Mouse (Mus musculus) testis, adult 2 months (tissue): ENCODE data around the gene Jund. TPM values are rescaled to one million over a fixed set of nuclear protein-coding genes. Genes with fewer than 3 reads are reported as not detected.

Source experiments
- H3K27ac ChIP-seq: fragments of 200-500 bp; 2 replicates; pipeline ENCODE4 v1.5.1; 2012; ENCODE audit warnings: low read depth, low read length; ENCODE audit not compliant: control insufficient read depth, insufficient read depth
- H3K27me3 ChIP-seq: fragments of 200-500 bp; 2 replicates; pipeline ENCODE4 v1.6.1; 2012; ENCODE audit warnings: mild to moderate bottlenecking, low read length, moderate library complexity; ENCODE audit not compliant: control insufficient read depth, insufficient read depth
- H3K36me3 ChIP-seq: fragments of 200-500 bp; 2 replicates; pipeline ENCODE4 v1.6.1; 2012; ENCODE audit warnings: mild to moderate bottlenecking, low read length; ENCODE audit not compliant: control insufficient read depth, insufficient read depth
- H3K4me1 ChIP-seq: fragments of 200-500 bp; 2 replicates; pipeline ENCODE4 v1.6.1; 2012; ENCODE audit warnings: low read length; ENCODE audit not compliant: control insufficient read depth, insufficient read depth
- H3K4me3 ChIP-seq: fragments of 200-500 bp; 2 replicates; pipeline ENCODE4 v1.5.1; 2012; ENCODE audit warnings: low read depth, mild to moderate bottlenecking, low read length, moderate library complexity, mixed read lengths; ENCODE audit not compliant: control insufficient read depth
- CTCF ChIP-seq: fragments of 200-500 bp; IDR thresholded peaks from 2 replicates; pipeline ENCODE4 v1.5.1; 2012; ENCODE audit warnings: low read depth, mild to moderate bottlenecking, inconsistent platforms, low read length, moderate library complexity; ENCODE audit not compliant: control insufficient read depth, insufficient read depth, insufficient replicate concordance
- POLR2A ChIP-seq: fragments of 200-500 bp; IDR thresholded peaks from 2 replicates; pipeline ENCODE4 v1.6.1; 2012; ENCODE audit warnings: low read depth, mild to moderate bottlenecking, inconsistent platforms, low read length, moderate library complexity; ENCODE audit not compliant: control insufficient read depth
- polyA plus RNA-seq: library from polyadenylated mRNA; depleted of rRNA; stranded (reverse); fragments of >200 nt; gene quantifications from 2 replicates; pipeline ENCODE4 v1.2.3, GENCODE M21; 2012

Gene Jund
- polyA plus RNA-seq, 1 experiment = 79.2 TPM

DNA sequence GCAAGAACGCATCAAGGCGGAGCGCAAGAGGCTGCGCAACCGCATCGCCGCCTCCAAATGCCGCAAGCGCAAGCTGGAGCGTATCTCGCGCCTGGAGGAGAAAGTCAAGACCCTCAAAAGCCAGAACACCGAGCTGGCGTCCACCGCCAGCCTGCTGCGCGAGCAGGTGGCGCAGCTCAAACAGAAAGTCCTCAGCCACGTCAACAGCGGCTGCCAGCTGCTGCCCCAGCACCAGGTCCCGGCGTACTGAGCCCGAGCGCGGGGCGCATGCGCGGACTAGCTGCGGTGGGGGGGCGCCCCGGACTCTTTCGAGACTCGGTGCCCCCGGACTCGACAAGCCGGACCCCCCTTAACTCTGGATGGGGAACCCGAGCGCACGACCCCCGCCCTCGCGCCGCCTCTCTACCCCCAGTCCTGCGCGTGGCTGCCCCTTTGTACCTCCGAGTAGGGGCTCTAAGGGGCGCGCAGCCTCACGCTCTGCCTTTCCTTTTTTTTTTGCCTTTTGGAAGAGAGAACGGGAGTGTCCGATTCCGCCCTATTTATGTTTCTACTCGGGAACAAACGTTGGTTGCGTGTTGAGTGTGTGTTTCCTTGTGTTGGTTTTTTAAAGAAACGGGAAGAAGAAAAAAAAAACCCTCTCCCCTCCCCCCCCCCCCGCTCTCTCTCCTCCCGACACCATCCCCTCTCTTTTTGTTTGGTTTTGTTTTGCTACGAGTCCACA lies 1.2 kb downstream of the Jund start:
- Histone ChIP-seq H3K36me3 (no peaks in the 10 kb centered on the region), H3K27me3 (no peaks in the 10 kb centered on the region), H3K4me3 (peak overlapping the region; percentile 81), H3K4me1 (peaks cover 34% of the 10 kb centered on the region), H3K27ac (peak overlapping the region; percentile 93)
- TF ChIP-seq POLR2A (peak; percentile 71), CTCF (no peak)

DNA sequence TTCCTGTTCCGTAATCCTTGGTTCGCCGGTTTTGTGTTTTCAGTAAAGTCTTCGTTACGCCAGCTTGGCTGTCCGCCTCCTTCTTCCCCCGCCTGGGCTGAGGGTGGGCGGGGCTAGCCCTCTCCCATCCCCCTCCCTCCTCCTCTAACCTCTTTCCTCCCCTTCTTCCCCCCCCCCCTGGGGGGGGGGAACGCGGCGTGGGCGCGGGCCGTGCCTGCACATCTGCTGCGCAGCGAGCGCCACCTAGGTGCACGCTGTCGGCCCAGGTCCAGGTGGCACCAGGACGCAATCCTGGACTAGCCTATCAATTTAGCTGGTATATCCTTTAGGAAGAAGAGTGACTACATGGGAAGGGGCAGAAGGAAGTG lies 1.8 kb downstream of the Jund start:
- Histone ChIP-seq H3K4me3 (peak overlapping the region; percentile 81), H3K27me3 (no peaks in the 10 kb centered on the region), H3K36me3 (no peaks in the 10 kb centered on the region), H3K27ac (no peak overlapping the region), H3K4me1 (peaks cover 28% of the 10 kb centered on the region)
- TF ChIP-seq CTCF = peak; percentile 48; the same call in 1 of the 2 replicates
- peak; percentile 31; the same call in 1 of the 2 replicates for TF ChIP-seq POLR2A

DNA sequence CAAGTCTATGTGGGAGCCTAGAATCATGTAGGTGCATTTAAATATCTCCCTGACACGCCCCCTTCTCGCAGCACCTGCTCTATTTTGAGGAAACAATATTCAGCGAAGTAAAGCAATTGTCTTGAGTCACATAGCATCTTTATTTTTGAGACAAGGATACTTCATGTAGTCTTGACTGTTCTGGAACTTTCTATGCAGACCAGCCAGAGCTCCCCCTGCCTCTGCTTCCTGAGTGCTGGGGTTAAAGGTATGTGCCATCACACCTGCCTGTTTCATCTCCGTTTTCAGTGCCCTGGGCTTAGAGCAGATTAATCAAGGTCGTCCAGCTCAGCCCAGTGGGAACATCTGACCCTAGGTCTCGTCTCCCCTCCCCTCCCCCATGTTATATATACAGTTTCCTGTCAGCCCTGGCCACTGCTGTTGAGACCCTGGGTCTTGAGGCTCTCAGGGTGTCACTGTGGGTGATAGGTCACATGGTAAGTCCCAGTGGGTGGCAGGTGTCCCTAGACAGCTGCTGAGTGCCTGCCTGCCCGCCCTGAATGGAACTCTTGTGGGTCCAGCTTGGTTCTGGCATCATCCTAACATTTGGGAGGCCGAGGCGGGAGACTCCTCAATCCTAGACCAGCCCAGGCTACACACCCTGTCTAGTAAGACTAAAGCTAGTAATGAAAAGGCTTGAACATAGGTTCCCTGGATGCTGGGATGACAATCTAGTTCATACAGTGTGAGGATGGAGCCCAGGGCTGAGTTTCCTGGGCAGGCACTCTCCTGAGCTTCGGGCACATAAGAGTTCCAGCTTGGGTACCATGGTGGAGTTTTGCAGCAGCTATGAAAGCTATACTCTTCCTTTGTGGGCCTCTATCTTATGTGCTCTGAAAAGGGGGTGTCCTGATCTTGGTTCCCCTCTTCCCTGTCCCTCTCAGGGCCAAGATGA lies 2.6 kb downstream of the Jund start:
- peak overlapping the region; percentile 81 for H3K4me3 ChIP-seq
- H3K4me1 ChIP-seq = peaks cover 20% of the 10 kb centered on the region
- H3K36me3 ChIP-seq = no peaks in the 10 kb centered on the region
- no peak overlapping the region; the same call in 1 of the 2 replicates for H3K27ac ChIP-seq
- TF ChIP-seq POLR2A (no peak), CTCF (no peak)
- no peaks in the 10 kb centered on the region for H3K27me3 ChIP-seq

DNA sequence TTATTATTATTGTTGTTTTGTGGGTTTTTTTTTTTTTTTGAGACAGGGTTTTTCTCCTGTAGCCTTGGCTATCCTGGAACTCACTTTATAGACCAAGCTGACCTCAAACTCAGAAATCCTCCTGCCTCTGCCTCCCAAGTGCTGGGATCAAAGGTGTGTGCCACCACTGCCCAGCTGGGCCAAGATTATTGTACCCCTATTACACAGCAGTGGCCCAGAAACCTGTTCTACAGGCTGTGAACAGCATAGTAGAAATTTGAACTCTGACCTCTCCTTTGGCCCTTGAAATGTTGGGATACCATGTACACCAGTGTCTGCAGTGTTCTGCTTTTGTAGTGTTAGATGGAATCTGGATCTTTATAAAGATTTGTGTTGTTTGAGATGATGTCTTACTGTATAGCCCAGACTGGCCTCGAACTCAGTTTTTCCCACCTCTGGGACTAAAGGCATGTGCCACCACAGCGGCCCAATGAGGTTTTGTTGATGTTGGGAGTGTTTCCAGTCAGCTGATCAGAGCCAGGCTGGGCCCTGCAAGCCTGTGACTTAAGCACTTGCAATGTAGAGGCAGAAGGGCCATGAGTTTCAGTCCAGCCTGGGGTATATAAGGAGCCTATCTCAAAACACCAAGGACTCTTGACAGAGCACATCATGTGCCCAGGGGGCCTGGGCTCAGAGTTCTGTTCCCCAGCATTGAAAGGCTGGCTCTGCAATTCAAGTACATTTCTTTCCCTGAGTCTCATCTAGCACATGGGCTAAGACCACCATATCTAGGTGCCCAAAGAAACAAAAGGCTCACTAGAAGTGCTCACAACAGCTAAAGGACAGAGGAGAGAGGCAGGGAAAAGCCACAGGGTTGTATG lies 3.5 kb downstream of the Jund start:
- Histone ChIP-seq H3K4me3 (peak overlapping the region; percentile 81), H3K27ac (peak overlapping the region; percentile 2), H3K36me3 (no peaks in the 10 kb centered on the region), H3K4me1 (peaks cover 13% of the 10 kb centered on the region), H3K27me3 (no peaks in the 10 kb centered on the region)
- no peak for TF ChIP-seq CTCF
- TF ChIP-seq POLR2A = no peak

DNA sequence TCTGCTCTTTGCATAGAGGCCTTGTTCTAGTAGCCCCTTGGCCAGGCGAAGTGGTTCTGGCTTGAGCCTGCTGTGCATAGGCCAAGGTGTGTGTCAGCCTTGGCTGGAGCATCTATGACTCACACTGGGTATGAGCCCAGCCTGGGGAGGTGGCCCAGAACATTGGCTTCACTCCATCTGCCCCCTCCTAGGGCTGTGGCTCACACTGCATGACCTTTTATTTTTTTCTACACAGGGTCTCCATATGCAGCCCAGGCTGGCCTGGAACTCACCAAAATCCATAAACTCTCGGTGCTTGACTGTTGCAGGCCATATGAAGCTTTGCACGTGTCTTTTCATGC lies 4.1 kb downstream of the Jund start:
- Histone ChIP-seq H3K27me3 (no peaks in the 10 kb centered on the region), H3K4me1 (peaks cover 9% of the 10 kb centered on the region), H3K27ac (peak overlapping the region; percentile 2), H3K36me3 (no peaks in the 10 kb centered on the region), H3K4me3 (peak overlapping the region; percentile 81)
- TF ChIP-seq POLR2A (peak; percentile 35; the same call in 1 of the 2 replicates), CTCF (no peak)

DNA sequence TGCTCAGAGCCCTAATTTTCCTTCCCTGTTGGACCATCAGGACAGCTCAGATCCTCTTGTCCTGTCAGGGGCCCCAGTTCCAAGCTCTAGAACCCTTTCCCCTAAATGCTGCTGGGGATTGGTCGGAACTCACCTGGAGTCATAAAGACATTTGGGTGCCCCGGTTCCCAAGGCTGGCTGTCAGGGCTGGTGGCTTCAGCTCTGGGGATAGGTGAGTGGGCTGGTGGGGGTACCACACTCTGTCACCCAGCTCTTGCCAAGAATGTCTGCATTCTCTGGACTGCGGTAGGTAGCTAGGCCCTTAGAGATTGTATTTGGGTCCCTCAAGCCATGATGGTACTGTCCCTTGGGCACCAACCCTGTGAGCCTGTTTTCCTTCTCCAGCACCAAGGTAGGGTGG lies 4.5 kb downstream of the Jund start, which contains the start of gene Iqcn:
Iqcn (plus strand) TSS at position 171 of the 400 bp plus-strand sequence.
- Histone ChIP-seq H3K27me3 (no peaks in the 10 kb centered on the region), H3K36me3 (no peaks in the 10 kb centered on the region), H3K4me1 (peaks cover 7% of the 10 kb centered on the region), H3K4me3 (peak within 1 kb of the TSS; percentile 81), H3K27ac (peak within 1 kb of the TSS; percentile 59)
- TF ChIP-seq POLR2A (no peak; the same call in 1 of the 2 replicates), CTCF (no peak)
